Mouse (Mus musculus) liver, embryonic 16.5 days (tissue): ENCODE results near the gene Gnao1. TPM values are rescaled to one million over a fixed set of nuclear protein-coding genes. Genes with fewer than 3 reads are reported as not detected.

Experiments used
- ATAC-seq: fragments of 200-750 bp; cut with Nextera tagmentation; 2 replicates; pipeline ENCODE4 v1.8.0; 2017; ENCODE audit warnings: low read depth, mild to moderate bottlenecking, moderate number of reproducible peaks, moderate library complexity
- H3K27ac ChIP-seq: fragments of 300-500 bp; sonication (generic); 2 replicates; pipeline ENCODE4 v1.5.1; 2014; ENCODE audit warnings: mild to moderate bottlenecking, low read length
- H3K27me3 ChIP-seq: fragments of 300-500 bp; sonication (generic); 2 replicates; pipeline ENCODE4 v1.6.1; 2014; ENCODE audit warnings: low read depth, low read length, mixed read lengths; ENCODE audit not compliant: control insufficient read depth, insufficient read depth
- H3K36me3 ChIP-seq: fragments of 300-500 bp; sonication (generic); 2 replicates; pipeline ENCODE4 v1.6.1; 2014; ENCODE audit warnings: mild to moderate bottlenecking; ENCODE audit not compliant: control insufficient read depth, insufficient read depth
- H3K4me1 ChIP-seq: fragments of 300-500 bp; sonication (generic); 2 replicates; pipeline ENCODE4 v1.6.1; 2014; ENCODE audit warnings: low read depth, low read length, mixed read lengths; ENCODE audit not compliant: control insufficient read depth
- H3K4me2 ChIP-seq: fragments of 300-500 bp; sonication (generic); 2 replicates; pipeline ENCODE4 v1.6.1; 2014; ENCODE audit warnings: low read depth, low read length, mixed read lengths
- H3K4me3 ChIP-seq: fragments of 300-500 bp; sonication (generic); 2 replicates; pipeline ENCODE4 v1.5.1; 2014; ENCODE audit warnings: low read depth, mild to moderate bottlenecking, low read length
- H3K9ac ChIP-seq: fragments of 300-500 bp; sonication (generic); 2 replicates; pipeline ENCODE4 v1.6.1; 2014; ENCODE audit warnings: low read depth, low read length
- H3K9me3 ChIP-seq: fragments of 300-500 bp; sonication (generic); replicated peaks from 2 replicates; pipeline ENCODE4 v1.6.1; 2016; ENCODE audit warnings: low read length; ENCODE audit not compliant: control insufficient read depth
- WGBS: fragments of 180-500 bp; shearing (Covaris S2); extraction: QIAGEN DNeasy Blood & Tissue Kit; methylation state at CpG from one replicate; pipeline ENCODE4 v1.1.7; 2014; ENCODE audit not compliant: insufficient replicate concordance; 5-methylcytosine and 5-hydroxymethylcytosine counted together
- polyA plus RNA-seq: library from polyadenylated mRNA; unstranded; fragments of >200 nt; fragmentation: Nextera tagmentation; extraction: Ambion mirVana; gene quantifications from 2 replicates; pipeline ENCODE4 v1.2.1, GENCODE M21; 2015

Gnao1 gene
- polyA plus RNA-seq, 1 experiment from 2014 or later, result 0.33 TPM

GRCm38 (mm10) chr8:93919916-93920589 is 110.3 kb downstream of the Gnao1 start:
- H3K9me3 ChIP-seq, result no peaks in the 10 kb centered on the region
- H3K4me2 ChIP-seq, result no peak overlapping the region
- WGBS, result 64% methylated on average over 12 of the region's 12 CpGs
- no peaks in the 10 kb centered on the region for H3K27me3 ChIP-seq
- ATAC-seq, result no peak
- H3K36me3 ChIP-seq, result no peaks in the 10 kb centered on the region
- H3K4me3 ChIP-seq, result no peak overlapping the region
- H3K27ac ChIP-seq, result no peak overlapping the region
- no peak overlapping the region for H3K9ac ChIP-seq
- H3K4me1 ChIP-seq, result no peaks in the 10 kb centered on the region

GRCm38 (mm10) chr8:93920590-93920948 is 110.8 kb downstream of the Gnao1 start:
- Histone ChIP-seq H3K36me3 (no peaks in the 10 kb centered on the region), H3K27me3 (no peaks in the 10 kb centered on the region), H3K4me1 (no peaks in the 10 kb centered on the region), H3K4me2 (no peak overlapping the region), H3K9ac (no peak overlapping the region), H3K27ac (no peak overlapping the region), H3K9me3 (no peaks in the 10 kb centered on the region), H3K4me3 (no peak overlapping the region)
- ATAC-seq, result no peak
- WGBS, result 75% methylated on average over 7 of the region's 7 CpGs

GRCm38 (mm10) chr8:93923897-93924334 is 114.2 kb downstream of the Gnao1 start:
- no peaks in the 10 kb centered on the region for H3K36me3 ChIP-seq
- WGBS, result 48% methylated on average over 7 of the region's 7 CpGs

GRCm38 (mm10) chr8:93925513-93925912 is 115.7 kb downstream of the Gnao1 start:
- Histone ChIP-seq H3K27me3 (no peaks in the 10 kb centered on the region), H3K36me3 (no peaks in the 10 kb centered on the region), H3K9me3 (no peaks in the 10 kb centered on the region), H3K4me3 (no peak overlapping the region), H3K4me1 (no peaks in the 10 kb centered on the region), H3K4me2 (no peak overlapping the region), H3K9ac (no peak overlapping the region), H3K27ac (no peak overlapping the region)
- no peak for ATAC-seq
- WGBS, result 29% methylated on average over 3 of the region's 3 CpGs

More at GRCm38 (mm10) chr8:93923897-93924334, 114.2 kb downstream of the Gnao1 start:
- Histone ChIP-seq H3K4me2 (no peak overlapping the region), H3K4me3 (no peak overlapping the region), H3K4me1 (no peaks in the 10 kb centered on the region), H3K9ac (no peak overlapping the region), H3K27ac (no peak overlapping the region), H3K9me3 (no peaks in the 10 kb centered on the region), H3K27me3 (no peaks in the 10 kb centered on the region)
- no peak for ATAC-seq

- Histone ChIP-seq H3K4me3 (no peak overlapping the region), H3K36me3 (no peaks in the 10 kb centered on the region), H3K9ac (no peak overlapping the region), H3K4me2 (no peak overlapping the region), H3K4me1 (no peaks in the 10 kb centered on the region), H3K27ac (no peak overlapping the region), H3K9me3 (no peaks in the 10 kb centered on the region), H3K27me3 (no peaks in the 10 kb centered on the region)
- WGBS, result 54% methylated on average over 4 of the region's 4 CpGs
- no peak for ATAC-seq
Measured at GRCm38 (mm10) chr8:93929233-93929632, 119.5 kb downstream of the Gnao1 start.

GRCm38 (mm10) chr8:93931336-93931735 is 121.6 kb downstream of the Gnao1 start:
- no peaks in the 10 kb centered on the region for H3K36me3 ChIP-seq
- ATAC-seq, result no peak
- H3K9ac ChIP-seq, result no peak overlapping the region
- no peak overlapping the region for H3K27ac ChIP-seq
- H3K4me1 ChIP-seq, result no peaks in the 10 kb centered on the region
- H3K9me3 ChIP-seq, result no peaks in the 10 kb centered on the region
- no peaks in the 10 kb centered on the region for H3K27me3 ChIP-seq
- H3K4me3 ChIP-seq, result no peak overlapping the region
- H3K4me2 ChIP-seq, result no peak overlapping the region
- 65% methylated on average over 6 of the region's 6 CpGs for WGBS

- ATAC-seq, result no peak
- Histone ChIP-seq H3K27ac (no peak overlapping the region), H3K4me3 (no peak overlapping the region), H3K9me3 (no peaks in the 10 kb centered on the region), H3K27me3 (no peaks in the 10 kb centered on the region), H3K36me3 (no peaks in the 10 kb centered on the region), H3K9ac (no peak overlapping the region), H3K4me1 (no peaks in the 10 kb centered on the region), H3K4me2 (no peak overlapping the region)
- WGBS, result 18% methylated on average over 6 of the region's 6 CpGs
Measured at GRCm38 (mm10) chr8:93932873-93933272, 123.1 kb downstream of the Gnao1 start.

- no peak overlapping the region for H3K27ac ChIP-seq
- H3K4me3 ChIP-seq, result no peak overlapping the region
- ATAC-seq, result no peak
- H3K4me1 ChIP-seq, result no peaks in the 10 kb centered on the region
- no peaks in the 10 kb centered on the region for H3K27me3 ChIP-seq
- 60% methylated on average over 2 of the region's 2 CpGs for WGBS
- no peak overlapping the region for H3K4me2 ChIP-seq
- no peaks in the 10 kb centered on the region for H3K36me3 ChIP-seq
- no peak overlapping the region for H3K9ac ChIP-seq
- no peaks in the 10 kb centered on the region for H3K9me3 ChIP-seq
Measured at GRCm38 (mm10) chr8:93933288-93933687, 123.5 kb downstream of the Gnao1 start.

GRCm38 (mm10) chr8:93938193-93938592 is 128.4 kb downstream of the Gnao1 start:
- H3K9ac ChIP-seq, result no peak overlapping the region
- H3K4me3 ChIP-seq, result no peak overlapping the region
- H3K4me1 ChIP-seq, result no peaks in the 10 kb centered on the region
- H3K27ac ChIP-seq, result no peak overlapping the region
- no peaks in the 10 kb centered on the region for H3K36me3 ChIP-seq
- 56% methylated on average over 3 of the region's 3 CpGs for WGBS
- no peak overlapping the region for H3K4me2 ChIP-seq
- no peaks in the 10 kb centered on the region for H3K9me3 ChIP-seq
- no peaks in the 10 kb centered on the region for H3K27me3 ChIP-seq
- no peak for ATAC-seq
